Comparison of ENCODE assay signal across 8 mouse cellular contexts in the genomic region with DNA sequence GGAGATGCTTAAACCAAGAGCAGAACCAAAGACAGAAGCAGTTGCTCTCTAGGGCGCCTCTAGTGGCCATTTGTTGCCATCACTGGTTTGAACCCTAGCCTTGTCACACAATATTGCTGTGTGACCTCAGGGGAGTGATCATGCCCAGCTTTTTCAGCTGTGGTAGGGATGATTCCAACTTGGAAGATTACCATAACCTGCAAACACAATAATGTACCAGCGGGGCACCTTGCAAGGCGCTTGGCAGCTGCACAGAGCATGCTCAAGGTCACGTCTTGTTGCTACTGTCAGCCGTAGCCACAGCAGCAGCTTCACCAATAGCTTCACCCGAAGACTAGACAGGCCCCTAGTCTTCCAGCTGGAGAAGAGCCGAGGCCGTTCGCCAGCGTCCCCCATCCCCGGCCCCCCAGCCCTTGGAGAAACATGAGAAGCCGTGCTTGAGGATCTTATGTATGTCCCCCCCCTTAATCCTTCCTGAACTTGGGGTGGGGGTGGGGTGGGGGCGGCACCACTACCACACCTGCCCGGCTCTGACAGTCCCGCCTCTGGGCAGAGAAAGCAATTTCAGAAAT. TPM values are rescaled to one million over a fixed set of nuclear protein-coding genes. Genes with fewer than 3 reads are reported as not detected.
DNase-seq lines count a peak whose midpoint lies in the region; ATAC-seq and TF ChIP-seq lines count a peak whose summit lies in the region.

No protein-coding gene starts in this region.

- peaks cover 16% of the 10 kb centered on the region for H3K4me1 ChIP-seq in limb, embryonic 10.5 days
- peaks cover 6% of the 10 kb centered on the region; the same call in 1 of the 2 replicates for H3K4me1 ChIP-seq in midbrain, postnatal 0 days (ENCODE audit: insufficient read depth, low read length)

- peak overlapping the region; percentile 49 for H3K4me2 ChIP-seq in midbrain, postnatal 0 days (ENCODE audit: low read depth, low read length, poor library complexity, severe bottlenecking)

- ATAC-seq in midbrain, postnatal 0 days (ENCODE audit: low FRiP score): peak; percentile 65

- no peak overlapping the region for H3K9ac ChIP-seq in midbrain, postnatal 0 days (replicated peaks; ENCODE audit: low read length, poor library complexity, severe bottlenecking)

- no peaks in the 10 kb centered on the region for H3K36me3 ChIP-seq in limb, embryonic 10.5 days
- H3K36me3 ChIP-seq in midbrain, postnatal 0 days (ENCODE audit: insufficient read depth, low read length): no peaks in the 10 kb centered on the region

- intact Hi-C loops in heart, postnatal 10 days (cut with DNase I): no loop called here
- intact Hi-C loops in gastrocnemius, postnatal 36 days (cut with DNase I): no loop called here

- DNase-seq in right cerebral cortex, postnatal 4 days: peak; percentile 42
- DNase-seq in right cerebral cortex, postnatal 14 days: no peak
- DNase-seq in cerebellum, adult 9-11 months: peak; percentile 48
- DNase-seq in heart, postnatal 10 days: peak; percentile 17 to 39
- DNase-seq in limb, embryonic 10.5 days (ENCODE audit: low spot score): peak; percentile 56
- DNase-seq in midbrain, postnatal 0 days (ENCODE audit: low spot score): peak; percentile 80
- DNase-seq in right cerebral cortex, adult 18-20 months: no peak
- no peak for DNase-seq in gastrocnemius, postnatal 36 days

- peak; percentile 79 for TF ChIP-seq CTCF in midbrain, postnatal 0 days (IDR thresholded peaks at IDR 0.05)

- H3K27ac ChIP-seq in limb, embryonic 10.5 days: no peak overlapping the region
- H3K27ac ChIP-seq in midbrain, postnatal 0 days (ENCODE audit: low read depth, low read length): peak overlapping the region; percentile 51

- 35% methylated on average over 15 of the region's 15 CpGs for WGBS in limb, embryonic 10.5 days
- WGBS in midbrain, postnatal 0 days: 9% methylated on average over 15 of the region's 15 CpGs

- 0 out of 2 replicates have a peak overlapping the region, but pooled peaks have one; percentile 22 for H3K4me3 ChIP-seq in limb, embryonic 10.5 days
- peak overlapping the region; percentile 10 for H3K4me3 ChIP-seq in midbrain, postnatal 0 days (ENCODE audit: low read depth, low read length)

- peaks cover 20% of the 10 kb centered on the region; the same call in 1 of the 2 replicates for H3K27me3 ChIP-seq in limb, embryonic 10.5 days (ENCODE audit: low read depth, poor library complexity, severe bottlenecking)
- H3K27me3 ChIP-seq in midbrain, postnatal 0 days (ENCODE audit: insufficient read depth, low read length): no peaks in the 10 kb centered on the region

- H3K9me3 ChIP-seq in limb, embryonic 10.5 days (replicated peaks): no peaks in the 10 kb centered on the region
- H3K9me3 ChIP-seq in midbrain, postnatal 0 days (ENCODE audit: low read length): no peaks in the 10 kb centered on the region

RNA-seq across cellular contexts. Expression of a gene that starts 23.9 kb away (rescaled TPM):
- 10 to 100 TPM; 55.5 to 57.3 TPM for total RNA-seq in heart, postnatal 10 days (2021)
- 94.5 and 108 TPM in 2 replicates for polyA plus RNA-seq in limb, embryonic 10.5 days (2016; fragmentation: Nextera tagmentation; extraction: Ambion mirVana)
- total RNA-seq in midbrain, postnatal 0 days (2014; rRNA removed): 78.4 and 104 TPM in 2 replicates
- 88.2 and 93.6 TPM in 2 replicates for polyA plus RNA-seq in midbrain, postnatal 0 days (2015; fragmentation: Nextera tagmentation; extraction: Ambion mirVana)
- 10 to 100 TPM; 33.1 to 36.2 TPM for total RNA-seq in gastrocnemius, postnatal 36 days (2021)

RNA-seq across cellular contexts. Expression of a gene that starts 28.1 kb away (rescaled TPM):
- total RNA-seq in heart, postnatal 10 days (2021): 1 to 10 TPM in 1 of 2 experiments, under 1 TPM in 1; 0.82 to 1.1 TPM
- 1.1 and 1.2 TPM in 2 replicates for polyA plus RNA-seq in limb, embryonic 10.5 days (2016; fragmentation: Nextera tagmentation; extraction: Ambion mirVana)
- total RNA-seq in midbrain, postnatal 0 days (2014; rRNA removed): 2.6 and 3.2 TPM in 2 replicates
- polyA plus RNA-seq in midbrain, postnatal 0 days (2015; fragmentation: Nextera tagmentation; extraction: Ambion mirVana): 1.2 and 1.3 TPM in 2 replicates
- not detected for total RNA-seq in gastrocnemius, postnatal 36 days (2021)

RNA-seq across cellular contexts. Expression of a gene that starts 52.4 kb away (rescaled TPM):
- total RNA-seq in heart, postnatal 10 days (2021): not detected
- polyA plus RNA-seq in limb, embryonic 10.5 days (2016; fragmentation: Nextera tagmentation; extraction: Ambion mirVana): 5.3 and 5.8 TPM in 2 replicates
- total RNA-seq in midbrain, postnatal 0 days (2014; rRNA removed): 12.5 and 13.2 TPM in 2 replicates
- 11.6 and 11.7 TPM in 2 replicates for polyA plus RNA-seq in midbrain, postnatal 0 days (2015; fragmentation: Nextera tagmentation; extraction: Ambion mirVana)
- total RNA-seq in gastrocnemius, postnatal 36 days (2021): not detected

Comparison
In these comparisons a context has a peak if more than half of its experiments do, and no peak if none do; other contexts are left out.
1. DNase-seq: peak in right cerebral cortex, postnatal 4 days (single experiment), cerebellum, adult 9-11 months (single experiment), heart, postnatal 10 days (2 of 2), limb, embryonic 10.5 days (single experiment) and midbrain, postnatal 0 days (single experiment); none in right cerebral cortex, postnatal 14 days (single experiment), right cerebral cortex, adult 18-20 months (single experiment) and gastrocnemius, postnatal 36 days (0 of 2).
2. RNA of a gene that starts 52.4 kb away (total RNA-seq): 12.5 to 13.2 TPM in midbrain, postnatal 0 days; not detected in gastrocnemius, postnatal 36 days and not detected in heart, postnatal 10 days; every median in the first group is over 10 times any median in the second.